Mouse (Mus musculus) regulatory T cell (primary cell): ENCODE results near the gene Krcc1.

Experiments
- in situ Hi-C: fragments of 300-600 bp; cut with MboI, MseI; formaldehyde crosslinking; loops from one replicate; pipeline ENCODE4 v1.15.1; 2025; ENCODE audit warnings: high pct_unique_total_duplicates

Gene Krcc1

DNA sequence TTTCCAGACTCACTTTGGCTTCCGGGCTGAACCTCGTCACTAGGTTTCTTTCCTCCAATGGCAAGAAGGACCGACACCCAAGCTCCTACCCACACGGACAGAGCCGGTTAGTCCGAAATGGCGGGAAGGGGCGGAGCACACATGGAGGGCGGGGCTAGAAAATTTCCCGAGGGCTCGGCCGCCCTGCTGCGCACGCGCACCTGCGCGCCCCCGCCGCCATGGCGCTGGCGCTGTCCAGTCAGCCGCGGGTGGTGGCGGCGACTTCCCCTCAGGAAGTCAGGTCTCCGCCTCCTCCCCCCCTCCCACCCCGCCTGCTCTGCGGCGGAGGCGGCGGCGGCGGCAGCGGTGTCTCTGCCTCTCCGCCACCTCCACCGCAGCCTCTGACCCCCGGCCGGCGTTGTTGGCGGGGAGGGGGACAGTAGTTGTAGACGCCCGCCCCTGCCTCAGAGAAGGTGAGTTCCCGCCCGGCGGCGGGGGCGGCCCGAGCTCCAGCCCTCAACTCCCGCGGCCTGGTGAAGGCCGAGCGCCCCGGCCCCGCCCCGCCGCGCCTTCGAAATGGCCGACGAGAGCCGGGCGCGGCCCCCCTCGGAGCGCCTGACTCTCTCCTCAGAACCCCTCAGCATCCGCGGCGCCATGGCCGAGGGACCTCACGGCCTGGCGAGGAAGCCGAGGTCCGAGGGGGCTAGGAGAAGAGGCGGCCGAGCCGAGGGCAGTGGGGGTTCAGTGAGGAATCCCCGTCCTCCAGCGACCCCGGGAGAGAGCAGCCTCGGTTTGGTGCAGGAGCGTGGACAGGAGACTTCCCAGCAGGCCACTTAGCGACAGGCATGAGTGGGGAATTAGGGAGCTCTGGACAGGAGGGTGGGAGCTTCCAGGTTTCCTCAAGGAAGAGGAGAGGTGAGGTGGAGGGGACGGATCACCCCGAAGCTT is at the start of gene Krcc1:
TSS of gene Krcc1 (plus strand) at position 289 of the 927 bp plus-strand sequence.
- in situ Hi-C loops, result no loop called here

DNA sequence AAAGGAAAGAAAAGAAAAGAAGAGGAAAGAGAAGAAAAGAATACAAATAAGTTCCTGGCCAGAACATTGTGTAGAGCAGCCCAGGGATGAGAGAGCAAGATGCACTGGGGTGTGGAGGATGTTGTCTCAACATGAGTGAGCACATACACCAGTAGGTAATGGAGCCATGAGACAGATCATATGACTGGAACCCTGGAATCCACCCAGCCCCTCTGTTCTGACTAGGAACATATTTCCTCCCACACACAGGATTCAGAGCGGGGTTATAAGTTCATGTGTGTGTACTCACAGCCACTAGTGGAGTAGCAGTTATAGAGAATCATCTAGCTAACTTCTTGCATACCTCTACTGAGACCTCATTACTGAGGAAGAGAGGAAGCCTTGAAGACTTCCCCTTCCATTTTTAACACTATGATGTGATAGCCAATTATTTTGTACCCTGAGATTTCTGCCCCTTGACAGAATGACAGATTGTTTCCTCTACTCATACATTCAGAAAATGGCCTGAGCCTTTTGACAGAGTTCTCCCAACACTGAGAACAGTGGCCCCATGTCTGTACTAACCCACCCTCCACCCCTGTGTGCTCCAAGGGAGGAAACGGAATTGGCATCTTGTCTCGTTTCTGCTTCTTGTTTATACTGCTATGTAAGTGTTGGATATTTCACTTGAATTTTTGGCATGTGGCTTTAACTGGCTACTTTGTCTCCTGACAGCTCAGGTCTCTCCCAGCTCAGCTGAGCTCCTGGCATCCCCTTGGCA is 47.1 kb upstream of the Krcc1 start:
- in situ Hi-C loops, result no loop called here

- in situ Hi-C loops, result no loop called here
These were observed 44.9 kb upstream of the Krcc1 start for GRCm38 (mm10) chr6:71226544-71226943.

GRCm38 (mm10) chr6:71227157-71227770 is 44.2 kb upstream of the Krcc1 start:
- in situ Hi-C loops, result no loop called here

DNA sequence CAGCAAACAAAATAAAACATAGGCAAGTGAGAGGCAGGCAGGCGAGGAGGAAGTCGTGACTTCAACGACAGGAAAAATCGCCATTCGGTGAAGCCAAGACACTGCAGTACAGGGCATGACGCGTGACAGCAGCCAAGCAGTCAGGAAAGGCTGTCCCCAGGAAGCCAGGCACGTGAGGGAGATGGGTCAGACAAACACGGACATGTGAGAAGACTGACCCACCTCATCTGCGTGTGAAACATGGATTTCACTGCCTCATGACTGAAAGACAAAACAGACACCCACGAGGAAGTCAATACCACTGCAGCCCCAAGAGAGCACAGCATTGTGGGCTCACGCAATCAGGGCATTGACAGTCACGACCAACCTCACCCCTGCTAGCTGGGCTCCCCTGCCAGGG is 36.4 kb upstream of the Krcc1 start:
- in situ Hi-C loops, result no loop called here

- in situ Hi-C loops, result no loop called here
These were observed 35.5 kb upstream of the Krcc1 start for GRCm38 (mm10) chr6:71235944-71236343.

DNA sequence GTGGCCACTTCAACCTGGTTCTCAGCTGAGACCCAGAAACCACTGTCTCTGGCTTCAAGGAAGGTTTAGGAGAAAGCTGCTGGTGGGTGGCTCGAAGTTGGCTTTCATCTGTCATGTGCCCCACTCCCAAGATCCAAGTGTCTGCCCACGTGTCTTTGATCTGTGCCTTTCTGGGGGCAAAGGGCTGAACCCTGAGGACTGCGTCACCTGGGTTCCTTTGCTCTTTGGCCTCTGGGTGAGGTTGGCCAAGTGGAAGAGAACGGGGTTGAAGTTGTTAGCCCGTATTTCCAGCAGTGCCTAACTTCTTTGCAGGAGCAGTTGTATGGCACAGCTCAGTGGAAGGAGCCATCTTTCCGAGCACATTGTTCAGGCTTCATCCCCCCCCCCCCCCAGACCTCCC is 35.0 kb upstream of the Krcc1 start:
- in situ Hi-C loops, result no loop called here

- in situ Hi-C loops, result no loop called here
These were observed 34.4 kb upstream of the Krcc1 start for GRCm38 (mm10) chr6:71237031-71237431.

DNA sequence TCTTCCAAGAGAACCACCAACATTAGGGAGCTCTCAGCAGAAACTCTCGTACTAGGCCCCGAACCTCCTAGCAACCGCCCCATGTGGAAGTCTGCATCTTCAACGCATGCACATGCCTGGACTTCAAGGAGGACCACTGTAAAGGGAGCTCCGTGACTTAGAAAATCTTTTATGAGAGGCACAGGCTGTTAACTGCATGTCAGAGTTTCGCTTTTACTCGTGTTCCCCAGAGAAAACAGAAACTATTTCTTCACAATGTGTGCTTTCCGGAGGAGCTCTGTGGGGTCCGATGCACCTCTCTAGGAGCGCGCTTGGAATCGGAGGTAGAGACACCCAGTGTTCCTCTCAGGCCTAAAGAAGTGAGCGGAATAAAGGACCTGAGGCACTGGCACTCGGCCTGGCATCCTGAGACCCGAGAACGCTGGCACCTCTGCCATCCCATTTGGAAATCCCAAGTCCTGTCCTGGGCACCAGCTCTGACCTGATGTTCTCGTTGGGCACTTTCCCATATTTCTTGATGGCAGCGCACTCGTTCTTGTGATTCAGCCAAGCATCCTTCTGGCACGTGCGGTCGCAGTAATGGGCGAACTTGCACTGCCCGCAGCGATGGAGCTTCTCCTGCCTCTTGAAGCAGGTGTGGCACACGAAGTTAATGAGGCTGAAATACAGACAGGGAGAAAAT is 32.3 kb upstream of the Krcc1 start:
- in situ Hi-C loops, result no loop called here

DNA sequence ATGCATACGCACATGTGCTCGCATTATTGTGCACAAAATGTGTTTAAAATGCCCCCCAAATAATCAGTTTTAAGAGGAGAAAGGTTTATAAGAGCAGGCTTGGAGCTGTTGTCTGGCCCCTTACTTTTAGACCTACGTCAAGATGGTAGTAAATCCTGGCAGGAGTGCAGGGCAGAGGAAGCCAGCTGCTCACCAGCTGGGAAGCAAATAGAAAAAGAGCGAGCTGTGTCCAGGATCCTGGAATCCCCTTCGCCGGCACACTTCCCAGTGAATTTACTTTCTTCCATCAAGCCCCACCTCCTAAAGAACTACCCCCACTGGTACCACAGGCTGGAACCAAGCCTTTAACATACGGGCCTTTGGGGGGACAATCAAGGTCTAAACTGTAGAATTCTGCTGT is 30.6 kb upstream of the Krcc1 start:
- in situ Hi-C loops, result loop anchor here (5.0 kb wide), 1 partner anchor 54 kb away; no protein-coding TSS in a partner anchor

DNA sequence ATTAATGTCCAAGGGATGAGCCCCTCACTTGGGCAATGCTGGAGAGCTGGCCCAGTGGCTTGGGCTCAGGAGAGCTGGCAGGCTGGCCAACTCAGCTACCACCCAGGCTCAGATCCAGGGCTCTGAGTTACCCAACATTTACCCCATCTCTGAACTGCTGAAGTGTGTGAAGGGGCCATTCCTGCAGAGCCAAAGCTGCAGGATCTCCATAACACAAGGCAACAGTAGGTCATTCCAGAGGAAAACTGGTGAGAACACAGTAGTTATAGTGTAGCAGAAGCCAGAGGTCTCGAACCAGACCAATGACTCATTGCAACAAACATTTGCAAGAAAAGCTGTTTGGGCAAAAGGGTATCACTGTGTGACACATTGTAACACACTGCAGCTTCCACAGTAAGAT is 28.7 kb upstream of the Krcc1 start:
- in situ Hi-C loops, result loop anchor here (5.0 kb wide), 1 partner anchor 56 kb away; no protein-coding TSS in a partner anchor

DNA sequence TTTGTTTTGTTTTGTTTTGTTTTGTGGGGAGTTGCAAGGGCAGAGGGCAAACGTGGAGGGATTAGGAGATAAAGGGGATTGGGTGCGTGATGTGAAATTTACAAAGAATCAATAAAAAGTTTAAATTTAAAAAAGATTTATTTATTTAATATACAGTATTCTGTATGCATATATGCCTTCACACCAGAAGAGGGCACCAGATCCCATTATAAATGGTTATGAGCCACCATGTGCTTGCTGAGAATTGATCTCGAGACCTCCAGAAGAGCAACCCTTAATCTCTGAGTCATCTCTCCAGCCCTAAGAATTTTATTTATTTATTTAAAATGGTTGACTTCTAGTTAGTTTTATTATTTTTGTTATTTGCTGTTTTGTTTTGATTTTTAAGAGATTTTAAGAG is 28.2 kb upstream of the Krcc1 start:
- in situ Hi-C loops, result loop anchor here (5.0 kb wide), 1 partner anchor 56 kb away; no protein-coding TSS in a partner anchor

- in situ Hi-C loops, result no loop called here
These were observed 23.1 kb upstream of the Krcc1 start for GRCm38 (mm10) chr6:71248420-71248819.

DNA sequence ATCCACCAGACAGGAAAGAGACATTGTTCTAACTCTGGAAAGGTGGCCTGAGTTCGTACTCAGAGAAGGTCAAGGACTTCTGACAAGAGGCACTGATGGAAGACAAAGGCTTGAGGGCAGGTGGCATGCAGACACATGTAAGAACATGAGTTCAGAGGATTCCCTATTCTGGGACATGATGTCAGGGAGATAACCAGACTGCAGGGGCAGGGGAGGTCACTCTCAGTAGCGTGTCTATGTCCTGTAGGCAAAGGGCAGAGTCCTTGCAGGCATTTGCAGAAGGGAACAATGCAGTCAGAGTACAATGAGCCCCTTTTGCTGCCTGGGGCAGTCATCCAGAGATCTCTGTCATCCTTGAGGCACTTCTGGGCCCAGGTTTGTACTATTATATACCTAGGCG is 21.9 kb upstream of the Krcc1 start:
- in situ Hi-C loops, result no loop called here

DNA sequence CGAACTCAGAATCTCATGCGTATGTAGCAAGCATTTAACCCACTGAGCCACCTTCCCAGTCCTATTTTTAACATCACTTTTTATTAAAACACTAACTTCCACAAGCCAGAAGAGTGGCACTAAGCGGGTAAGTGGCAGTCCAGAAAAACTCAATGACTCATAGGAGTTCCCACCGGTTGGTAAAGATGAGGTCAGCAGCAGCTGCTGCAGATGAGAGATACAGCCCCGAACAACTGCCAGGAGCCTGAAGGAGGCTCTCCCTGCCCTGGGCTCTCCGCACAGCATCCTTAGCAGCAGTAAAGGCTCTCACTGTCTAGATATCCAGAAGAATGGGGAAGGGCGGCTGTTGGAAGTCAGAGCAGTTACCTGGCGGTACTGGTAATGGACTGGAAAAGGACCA is 20.5 kb upstream of the Krcc1 start:
- in situ Hi-C loops, result no loop called here

DNA sequence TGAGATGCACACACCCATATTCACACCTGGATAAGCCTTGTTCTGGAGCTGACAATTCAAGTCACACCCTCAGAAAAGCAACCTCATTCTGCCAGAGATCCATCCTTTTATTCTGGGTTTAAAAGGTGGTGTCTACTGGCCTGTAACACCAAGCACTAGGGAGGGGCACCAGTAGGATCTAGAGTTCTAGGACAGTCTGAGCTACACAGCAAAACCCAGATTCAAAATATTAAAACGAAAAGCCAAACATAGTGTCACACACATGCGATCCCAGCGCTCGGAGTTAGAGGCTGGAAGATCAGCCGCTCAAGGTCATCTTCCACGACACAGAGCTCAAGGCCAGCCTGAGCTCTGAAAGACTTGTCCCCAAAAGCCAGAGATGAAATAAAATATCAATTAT is 17.0 kb upstream of the Krcc1 start:
- in situ Hi-C loops, result no loop called here

DNA sequence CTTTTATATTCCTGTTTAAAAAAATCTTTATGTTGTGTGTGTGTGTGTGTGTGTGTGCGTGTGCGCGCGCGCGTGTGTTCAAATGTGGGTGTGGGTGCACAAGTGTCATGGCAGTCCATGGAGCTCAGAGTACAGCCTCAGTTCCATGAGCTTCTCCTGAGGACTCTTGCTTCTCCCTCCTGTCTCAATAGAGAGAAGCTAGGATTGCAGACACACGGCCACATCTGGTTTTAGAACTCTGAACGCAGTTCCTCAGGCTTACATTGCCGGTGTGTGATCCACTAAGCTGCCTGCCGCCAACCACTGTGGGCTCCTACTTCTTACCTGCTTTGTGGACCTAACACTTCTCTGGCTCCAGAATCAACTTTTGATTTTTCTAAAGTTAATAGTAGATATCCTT is 15.3 kb upstream of the Krcc1 start:
- in situ Hi-C loops, result no loop called here

- in situ Hi-C loops, result no loop called here
These were observed 14.1 kb upstream of the Krcc1 start for GRCm38 (mm10) chr6:71257375-71257774.

DNA sequence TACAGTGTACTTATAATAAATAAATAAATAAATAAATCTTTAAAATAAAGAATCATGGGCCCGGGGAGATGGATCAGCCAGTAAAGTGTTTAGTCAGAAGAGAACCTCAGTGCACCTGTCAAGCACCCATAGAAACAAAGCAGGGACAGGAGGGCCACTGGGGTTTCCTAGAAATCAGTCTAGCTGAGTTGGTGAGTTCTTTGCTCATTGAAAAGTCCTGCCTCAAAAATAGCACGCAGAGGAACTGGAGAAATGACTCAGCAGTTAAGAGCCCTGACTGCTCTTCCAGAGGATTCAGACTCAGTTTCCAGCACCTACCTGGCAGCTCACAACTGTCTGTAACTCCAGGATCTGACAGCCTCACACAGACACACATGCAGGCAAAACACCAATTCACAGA is 12.9 kb upstream of the Krcc1 start:
- in situ Hi-C loops, result no loop called here

GRCm38 (mm10) chr6:71259166-71259565 is 12.3 kb upstream of the Krcc1 start:
- in situ Hi-C loops, result no loop called here

DNA sequence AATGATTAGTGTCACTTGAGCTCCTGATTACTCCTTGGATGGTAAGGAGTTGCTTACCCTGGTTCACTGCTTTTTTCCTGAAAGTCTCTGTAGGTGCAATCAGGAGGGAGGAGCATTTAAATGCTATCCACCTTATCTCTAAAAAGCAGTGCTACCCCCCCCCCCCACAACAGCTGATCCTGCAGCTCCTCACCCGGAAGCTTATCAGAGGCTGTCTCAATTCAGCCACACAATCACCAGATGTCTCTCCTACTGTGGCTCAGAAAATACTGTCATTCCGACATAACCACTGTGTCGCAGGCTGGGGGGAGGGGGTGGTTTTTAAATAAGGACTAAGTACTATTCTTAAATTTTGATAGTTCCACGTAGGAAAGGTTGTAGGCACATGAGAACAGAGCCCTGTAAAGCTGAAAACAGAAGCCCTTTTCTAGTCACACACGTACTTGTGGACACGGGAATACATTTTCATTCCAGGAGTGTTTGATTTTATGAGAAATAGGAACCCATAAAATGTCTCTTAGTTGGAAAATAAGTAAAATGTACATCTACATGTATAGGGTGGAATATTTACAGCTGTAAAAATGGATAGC is 11.3 kb upstream of the Krcc1 start:
- in situ Hi-C loops, result no loop called here
